Mouse (Mus musculus) MEL (cell line): ENCODE measurements around the gene Gm2163. TPM values are rescaled to one million over a fixed set of nuclear protein-coding genes. Genes with fewer than 3 reads are reported as not detected.
"Not testable (repeated sequence)": the region's sequence is repeated elsewhere in the genome, so short reads cannot be mapped to it uniquely, and the experiment has no call there.

Source experiments
- DNase-seq: peaks from one replicate; pipeline ENCODE4 v3.0.0; 2011; ENCODE audit warnings: low read depth, low spot score
- H3K27ac ChIP-seq: 2 replicates; pipeline ENCODE4 v1.5.1; 2012; ENCODE audit warnings: low read depth, mild to moderate bottlenecking, control low read depth, low read length, moderate library complexity; ENCODE audit not compliant: control insufficient read depth
- H3K27me3 ChIP-seq, 2 experiments: fragments of 150-350 bp in 1 of 2; sonication (generic) in 1 of 2; 2 replicates each; pipeline ENCODE4 v1.6.1; 2012; ENCODE audit warnings: low read length in 2 of 2, mild to moderate bottlenecking in 2 of 2, improper control_type of control experiment in 1 of 2, moderate library complexity in 1 of 2; ENCODE audit not compliant: insufficient read depth in 2 of 2, control insufficient read depth in 1 of 2
- H3K36me3 ChIP-seq, 2 experiments: 2 replicates each; pipeline ENCODE4 v1.6.1; 2012 to 2014; ENCODE audit warnings: low read length in 2 of 2, improper control_type of control experiment in 1 of 2, inconsistent platforms in 1 of 2, mild to moderate bottlenecking in 1 of 2; ENCODE audit not compliant: insufficient read depth in 2 of 2, control insufficient read depth in 1 of 2
- H3K4me1 ChIP-seq, 2 experiments: fragments of 150-350 bp in 1 of 2; sonication (generic) in 1 of 2; 2 replicates each; pipeline ENCODE4 v1.6.1; 2012; ENCODE audit warnings: low read length in 2 of 2, improper control_type of control experiment in 1 of 2, mild to moderate bottlenecking in 1 of 2; ENCODE audit not compliant: insufficient read depth in 2 of 2, control insufficient read depth in 1 of 2
- H3K4me3 ChIP-seq, 2 experiments: fragments of 150-350 bp in 1 of 2; sonication (generic) in 1 of 2; 2 replicates each; pipeline ENCODE4 v1.5.1; 2012; ENCODE audit warnings: low read depth in 2 of 2, low read length in 2 of 2, mild to moderate bottlenecking in 2 of 2, moderate library complexity in 2 of 2, control low read depth in 1 of 2, improper control_type of control experiment in 1 of 2; ENCODE audit not compliant: control insufficient read depth in 1 of 2, insufficient read depth in 1 of 2
- H3K79me2 ChIP-seq: 2 replicates; pipeline ENCODE4 v1.6.1; 2012; ENCODE audit warnings: mild to moderate bottlenecking, low read length, moderate library complexity; ENCODE audit not compliant: control insufficient read depth, poor library complexity, insufficient read depth
- H3K9ac ChIP-seq: 2 replicates; pipeline ENCODE4 v1.6.1; 2012; ENCODE audit warnings: low read depth, mild to moderate bottlenecking, control low read depth, low read length, moderate library complexity; ENCODE audit not compliant: control insufficient read depth, poor library complexity, severe bottlenecking
- H3K9me3 ChIP-seq: fragments of 150-350 bp; sonication (generic); replicated peaks from 2 replicates; pipeline ENCODE4 v1.6.1; 2012; ENCODE audit warnings: mild to moderate bottlenecking, low read length, improper control_type of control experiment, moderate library complexity; ENCODE audit not compliant: insufficient read depth
- polyA plus RNA-seq, 2 experiments: library from polyadenylated mRNA; stranded (reverse) in 1 of 2; unstranded in 1 of 2; fragments of >175 nt in 1 of 2; fragments of >200 nt in 1 of 2; gene quantifications; 2 replicates each; pipeline versions ENCODE4 v1.2.1 to v1.2.4; 2012; ENCODE audit warnings: low replicate concordance in 2 of 2, low read depth in 1 of 2; ENCODE audit not compliant: insufficient read length in 2 of 2, insufficient read depth in 1 of 2, missing spikeins in 1 of 2
- total RNA-seq: library from RNA; depleted of rRNA; stranded (reverse); fragments of 300-350 nt; gene quantifications from 2 replicates; pipeline ENCODE4 v1.2.3, GENCODE M21; 2012; rRNA removed

Gm2163 gene
- total RNA-seq = not detected in 2 replicates
- polyA plus RNA-seq = not detected

DNA sequence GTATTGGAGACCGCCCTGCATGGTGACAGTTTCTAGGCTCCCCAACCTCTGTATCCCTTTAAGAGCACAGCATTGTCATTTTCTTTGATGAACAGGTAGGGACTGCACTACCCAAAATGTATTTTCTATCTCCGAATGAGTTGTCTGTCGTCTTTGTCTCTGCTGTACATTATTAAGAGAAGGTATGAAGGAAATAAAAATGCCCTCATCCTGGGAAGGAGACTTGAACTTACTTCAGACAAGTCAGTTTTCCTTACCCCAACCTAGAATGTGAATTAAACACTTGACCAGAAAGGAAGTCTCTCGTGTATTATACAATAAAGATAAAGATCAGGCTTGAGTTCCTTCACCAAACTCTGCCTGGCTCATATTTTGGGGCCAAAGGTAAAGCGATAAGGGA lies at the start of gene Gm2163:
Gm2163 (plus strand) TSS at position 301 of the 400 bp plus-strand sequence.
- not testable (repeated sequence) for H3K9ac ChIP-seq, DNase-seq, H3K9me3 ChIP-seq, H3K4me3 ChIP-seq, H3K36me3 ChIP-seq, H3K4me1 ChIP-seq, H3K27ac ChIP-seq, H3K27me3 ChIP-seq, H3K79me2 ChIP-seq

DNA sequence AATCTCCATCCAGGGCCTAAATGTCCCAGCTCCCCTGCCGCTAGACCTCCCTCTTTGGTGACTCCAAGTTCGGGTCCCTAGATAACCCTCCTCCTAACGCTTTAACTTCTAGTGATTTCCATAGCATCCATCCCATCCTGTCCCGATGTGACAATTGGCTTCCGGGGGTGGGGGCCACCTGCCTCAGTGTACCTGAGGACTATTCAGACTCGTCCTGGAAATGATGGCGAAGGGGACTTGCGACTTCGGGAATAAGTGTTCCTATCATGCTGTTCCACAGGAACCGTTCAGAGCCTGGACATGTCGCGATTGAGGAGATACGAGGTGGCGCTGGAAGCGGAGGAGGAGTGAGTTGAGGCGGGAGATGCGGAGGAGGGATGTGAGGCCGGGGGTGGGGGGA lies 27.5 kb upstream of the Gm2163 start, which contains the start of gene Gm21586:
Gm21586 (plus strand) TSS at position 301 of the 400 bp plus-strand sequence.
- not testable (repeated sequence) for H3K27me3 ChIP-seq, H3K36me3 ChIP-seq, H3K4me3 ChIP-seq, H3K4me1 ChIP-seq, H3K79me2 ChIP-seq, DNase-seq, H3K9ac ChIP-seq, H3K9me3 ChIP-seq, H3K27ac ChIP-seq

DNA sequence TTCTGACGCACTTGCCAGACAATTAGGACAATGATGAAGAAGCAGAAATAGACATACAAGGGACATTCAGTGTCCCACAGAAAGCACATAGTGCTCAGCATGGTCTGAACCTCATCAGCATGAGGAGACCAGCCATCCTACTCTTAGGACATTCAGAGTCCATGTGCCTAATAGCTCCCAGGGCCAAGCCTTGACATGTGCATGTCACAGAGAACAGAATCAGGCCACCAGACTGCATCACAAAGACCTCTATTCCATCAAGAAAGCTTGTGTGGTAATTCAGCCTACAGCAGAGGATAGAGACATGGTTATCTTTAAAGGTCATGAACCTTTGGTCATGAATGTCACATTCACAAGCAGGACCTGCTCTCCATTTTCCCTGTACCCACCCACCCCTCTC lies 61.5 kb downstream of the Gm2163 start, which contains the start of gene Fam205a2:
Fam205a2 (minus strand) TSS at position 101 of the 400 bp plus-strand sequence.
- not testable (repeated sequence) for H3K36me3 ChIP-seq, H3K27me3 ChIP-seq, H3K79me2 ChIP-seq, H3K4me3 ChIP-seq, H3K27ac ChIP-seq, H3K4me1 ChIP-seq, DNase-seq, H3K9me3 ChIP-seq, H3K9ac ChIP-seq

DNA sequence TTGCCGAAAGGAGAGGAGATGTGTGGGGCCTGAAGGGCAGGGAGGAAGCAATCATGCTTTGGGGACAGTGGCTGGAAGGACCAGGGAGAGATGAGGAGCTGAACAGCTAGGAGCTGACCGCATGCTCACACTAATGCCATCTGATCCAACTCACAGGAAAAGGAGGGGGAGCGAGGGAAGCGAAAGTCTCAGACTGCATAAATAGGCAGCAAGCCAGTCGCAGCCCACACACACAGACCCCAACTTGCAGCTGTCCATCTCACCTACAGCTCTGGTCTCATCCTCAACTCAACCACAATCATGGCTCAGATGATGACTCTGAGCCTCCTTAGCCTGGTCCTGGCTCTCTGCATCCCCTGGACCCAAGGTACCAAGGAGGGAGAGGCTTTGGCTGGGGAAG lies 145.3 kb downstream of the Gm2163 start, which contains the start of gene Gm10591:
Gm10591 (plus strand) TSS at position 301 of the 400 bp plus-strand sequence.
- H3K4me3 ChIP-seq, H3K4me1 ChIP-seq, H3K9ac ChIP-seq, H3K79me2 ChIP-seq, H3K27ac ChIP-seq, H3K27me3 ChIP-seq, H3K36me3 ChIP-seq, H3K9me3 ChIP-seq, DNase-seq: not testable (repeated sequence)

DNA sequence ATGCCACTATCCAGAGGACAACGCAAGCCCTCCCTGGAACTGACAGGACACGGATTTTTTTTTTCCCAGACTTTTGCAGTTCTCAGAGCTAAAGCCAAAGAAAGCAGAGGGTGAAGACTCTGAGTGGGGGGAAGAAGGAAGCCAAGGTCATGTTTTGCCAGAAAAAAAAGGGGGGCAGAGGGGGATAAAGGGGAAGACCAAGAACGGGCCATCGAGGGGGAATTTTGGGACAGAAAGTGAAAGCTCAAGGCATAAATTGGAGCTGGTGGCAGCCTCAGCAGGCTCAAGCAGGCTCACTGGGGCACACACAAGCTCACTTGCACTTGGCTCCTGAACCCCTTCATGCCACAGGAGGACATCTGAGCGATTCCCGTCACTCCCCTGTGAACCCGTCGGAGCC lies 162.9 kb downstream of the Gm2163 start, which contains the start of gene Gm2564:
Gm2564 (plus strand) TSS at position 301 of the 400 bp plus-strand sequence.
- not testable (repeated sequence) for H3K9ac ChIP-seq, H3K36me3 ChIP-seq, H3K4me3 ChIP-seq, DNase-seq, H3K4me1 ChIP-seq, H3K27ac ChIP-seq, H3K27me3 ChIP-seq, H3K9me3 ChIP-seq, H3K79me2 ChIP-seq

Other genes with a start within 250 kb of the Gm2163 start
- 0.15 TPM in 1 of 2 replicates, not detected in the other for gene Gm10600, start 226.1 kb upstream of the Gm2163 start, total RNA-seq
- gene Gm10600, start 226.1 kb upstream of the Gm2163 start, polyA plus RNA-seq = under 1 TPM in 1 of 2 experiments, not detected in 1; 0.14 TPM
- not detected in 2 replicates for gene Ccl21b, start 211.0 kb upstream of the Gm2163 start, total RNA-seq
- not detected for gene Ccl21b, start 211.0 kb upstream of the Gm2163 start, polyA plus RNA-seq
- gene Gm21953, start 172.5 kb upstream of the Gm2163 start, total RNA-seq = not detected in 2 replicates
- under 1 TPM in 1 of 2 experiments, not detected in 1; 0.33 TPM for gene Gm21953, start 172.5 kb upstream of the Gm2163 start, polyA plus RNA-seq
- not detected in 2 replicates for gene Fam205a3, start 148.4 kb upstream of the Gm2163 start, total RNA-seq
- not detected for gene Fam205a3, start 148.4 kb upstream of the Gm2163 start, polyA plus RNA-seq
- gene Gm21586, start 27.4 kb upstream of the Gm2163 start, total RNA-seq = not detected in 2 replicates
- under 1 TPM in 1 of 2 experiments, not detected in 1; 0.33 TPM for gene Gm21586, start 27.4 kb upstream of the Gm2163 start, polyA plus RNA-seq
- gene Fam205a2, start 61.4 kb downstream of the Gm2163 start, total RNA-seq = not detected in 2 replicates
- not detected for gene Fam205a2, start 61.4 kb downstream of the Gm2163 start, polyA plus RNA-seq
- gene Gm10591, start 145.4 kb downstream of the Gm2163 start, total RNA-seq = not detected in 2 replicates
- not detected for gene Gm10591, start 145.4 kb downstream of the Gm2163 start, polyA plus RNA-seq
- not detected in 2 replicates for gene Gm2564, start 163.0 kb downstream of the Gm2163 start, total RNA-seq
- under 1 TPM in 1 of 2 experiments, not detected in 1; 0.13 TPM for gene Gm2564, start 163.0 kb downstream of the Gm2163 start, polyA plus RNA-seq
- not detected in 2 replicates for gene Ccl27b, start 188.5 kb downstream of the Gm2163 start, total RNA-seq
- gene Ccl27b, start 188.5 kb downstream of the Gm2163 start, polyA plus RNA-seq = not detected
- gene Il11ra2, start 195.1 kb downstream of the Gm2163 start, total RNA-seq = not detected in 2 replicates
- under 1 TPM in 1 of 2 experiments, not detected in 1; 0.06 TPM for gene Il11ra2, start 195.1 kb downstream of the Gm2163 start, polyA plus RNA-seq